Mouse (Mus musculus) testis, postnatal 10 days (tissue): Measurements from ENCODE around the gene Rnf19b.

Source experiments
- DNase-seq: peaks from one replicate; pipeline ENCODE4 v3.0.0; 2021; ENCODE audit warnings: low spot score

Rnf19b gene

DNA sequence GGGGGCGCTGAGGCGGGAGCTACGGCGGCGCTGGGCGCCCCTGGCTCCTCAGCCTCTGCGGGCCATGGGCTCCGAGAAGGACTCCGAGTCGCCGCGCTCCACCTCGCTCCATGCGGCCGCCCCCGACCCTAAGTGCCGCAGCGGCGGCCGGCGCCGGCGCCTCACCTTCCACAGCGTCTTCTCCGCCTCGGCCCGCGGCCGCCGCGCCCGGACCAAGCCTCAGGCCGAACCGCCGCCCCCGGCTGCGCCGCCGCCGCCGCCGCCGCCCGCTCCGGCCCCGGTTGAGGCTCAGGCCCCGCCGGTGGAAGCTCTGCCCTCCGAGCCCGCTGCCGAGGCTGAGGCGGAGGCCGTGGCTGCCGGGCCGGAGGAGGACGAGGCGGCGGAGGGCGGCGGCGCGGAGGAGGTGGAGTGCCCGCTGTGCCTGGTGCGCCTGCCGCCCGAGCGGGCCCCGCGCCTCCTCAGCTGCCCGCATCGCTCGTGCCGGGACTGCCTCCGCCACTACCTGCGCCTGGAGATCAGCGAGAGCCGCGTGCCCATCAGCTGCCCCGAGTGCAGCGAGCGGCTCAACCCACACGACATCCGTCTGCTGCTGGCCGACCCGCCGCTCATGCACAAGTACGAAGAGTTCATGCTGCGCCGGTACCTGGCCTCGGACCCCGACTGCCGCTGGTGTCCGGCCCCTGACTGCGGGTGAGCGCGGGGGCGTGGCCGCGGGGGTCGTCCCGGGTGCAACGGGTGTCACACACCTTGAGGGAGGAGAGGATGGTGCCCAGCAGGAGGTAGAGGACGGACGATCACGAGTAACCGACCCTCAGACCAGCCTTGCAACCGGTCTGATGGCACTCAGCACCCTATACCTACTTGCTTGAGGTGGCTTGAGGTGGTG lies at the start of gene Rnf19b:
TSS of gene Rnf19b (plus strand) at position 65 of the 886 bp plus-strand sequence.
- peak; percentile 72 for DNase-seq

GRCm38 (mm10) chr4:129008672-129009071 lies 49.4 kb upstream of the Rnf19b start:
- no peak for DNase-seq

GRCm38 (mm10) chr4:129009521-129009920 lies 48.5 kb upstream of the Rnf19b start:
- no peak for DNase-seq

- DNase-seq = no peak
These were observed 46.4 kb upstream of the Rnf19b start for GRCm38 (mm10) chr4:129011604-129012121.

DNA sequence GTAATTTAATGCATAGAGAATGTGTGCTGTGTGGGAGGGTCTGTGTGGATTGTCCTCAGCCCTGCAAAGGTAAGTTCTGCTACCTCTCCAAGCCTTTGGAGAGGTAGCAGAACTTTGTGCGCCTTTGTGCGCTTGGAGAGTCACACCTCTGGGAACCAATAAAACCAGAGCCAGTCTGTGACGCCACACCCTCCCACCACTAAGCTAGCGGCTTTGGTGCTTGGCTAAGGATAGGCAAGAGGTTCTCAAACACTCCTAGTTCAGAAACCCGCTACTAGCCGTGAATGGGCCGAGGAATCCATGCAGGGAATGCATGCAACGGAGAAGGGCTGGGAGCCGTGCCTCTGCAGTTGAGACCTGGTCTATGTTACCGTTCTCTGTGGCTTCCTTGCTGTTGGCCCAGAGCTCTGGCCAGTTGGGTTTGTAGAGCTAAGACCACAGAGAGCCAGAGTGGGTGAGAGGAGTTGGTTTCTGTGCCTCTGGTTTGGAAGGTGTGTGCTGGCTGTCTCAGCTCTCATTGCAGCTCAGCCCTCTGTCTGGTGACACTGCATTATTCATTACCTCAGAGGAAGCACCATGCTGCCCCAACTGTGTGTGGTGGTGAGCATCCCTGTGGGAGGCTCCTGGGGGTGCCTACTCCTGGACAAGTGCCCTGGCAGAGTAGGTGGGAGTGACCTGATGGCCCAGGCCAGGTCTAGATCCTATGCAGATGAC lies 44.8 kb upstream of the Rnf19b start:
- DNase-seq = no peak

- peak; percentile 78 for DNase-seq
These were observed 41.7 kb upstream of the Rnf19b start for GRCm38 (mm10) chr4:129016329-129016728.

DNA sequence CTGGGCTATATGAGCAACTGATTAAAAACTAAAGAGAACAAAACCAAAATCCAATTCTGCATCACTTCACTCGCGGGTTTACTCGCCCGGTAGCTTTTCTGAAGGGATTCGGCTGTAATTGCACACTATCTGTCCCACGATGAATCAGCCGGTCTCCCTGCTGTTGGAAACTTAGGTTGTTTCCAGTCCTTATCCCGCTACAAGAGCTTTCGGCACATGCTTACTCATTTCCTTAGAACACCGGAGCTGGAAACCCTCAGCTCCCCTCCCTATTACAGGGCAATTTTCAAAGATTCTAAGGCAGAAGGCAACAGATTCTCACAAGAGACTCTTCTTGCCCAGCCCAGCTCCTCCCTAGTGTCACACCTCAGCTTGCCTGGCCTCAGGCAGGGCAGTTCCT lies 40.9 kb upstream of the Rnf19b start:
- no peak for DNase-seq

DNA sequence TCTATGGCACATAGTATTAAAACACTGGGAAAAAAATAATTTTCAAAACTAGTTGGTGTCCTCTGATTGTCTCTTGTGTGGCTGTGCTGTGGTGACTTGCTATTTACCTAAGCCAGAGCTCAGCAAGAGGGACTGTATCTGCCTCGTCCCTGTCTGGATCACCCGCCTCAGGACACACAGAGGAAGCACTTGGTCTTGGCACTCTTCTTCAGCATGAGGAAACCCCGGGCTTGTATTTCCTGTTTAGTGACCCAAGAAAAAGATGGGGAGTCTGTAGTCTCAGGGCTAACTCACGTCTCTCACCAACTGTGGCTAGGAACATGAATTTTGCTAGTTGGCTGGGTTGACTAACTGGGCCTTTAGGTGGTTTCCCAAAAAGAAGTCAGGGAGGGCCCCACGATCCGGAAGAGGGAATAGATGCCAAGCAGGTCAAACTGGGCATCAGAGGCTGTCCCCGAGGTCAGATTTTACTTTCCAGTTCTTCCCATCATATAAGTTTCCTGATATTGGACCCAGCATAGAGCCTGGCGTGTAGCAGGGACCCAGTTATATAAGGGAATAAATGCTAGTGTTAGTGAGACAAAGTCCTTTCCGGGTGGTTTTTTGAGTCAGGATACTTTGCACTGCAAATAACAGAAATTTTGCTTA lies 39.2 kb upstream of the Rnf19b start:
- no peak for DNase-seq

- DNase-seq = no peak
These were observed 38.3 kb upstream of the Rnf19b start for GRCm38 (mm10) chr4:129019788-129020187.

DNA sequence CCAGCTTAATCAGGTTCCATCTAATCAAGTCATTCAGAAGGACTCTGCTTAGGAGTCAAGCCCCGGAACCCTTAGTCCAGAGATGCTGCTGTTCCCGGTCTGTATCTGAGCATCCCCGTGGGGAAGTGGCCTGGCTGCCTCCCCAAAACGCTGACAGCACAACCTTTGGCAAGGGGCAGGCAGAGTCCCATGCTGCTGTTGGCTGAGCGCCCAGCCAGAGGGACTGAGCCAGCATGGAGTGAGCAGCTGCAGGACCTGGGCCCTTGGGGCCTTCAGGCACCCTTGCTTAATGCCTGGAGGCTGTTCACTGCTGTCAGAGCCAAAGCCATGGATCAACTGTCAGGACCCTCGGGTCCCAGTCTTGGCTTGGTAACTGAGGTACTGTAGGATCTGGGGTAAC lies 37.6 kb upstream of the Rnf19b start:
- DNase-seq = peak; percentile 82

- no peak for DNase-seq
These were observed 36.6 kb upstream of the Rnf19b start for GRCm38 (mm10) chr4:129021426-129021825.

DNA sequence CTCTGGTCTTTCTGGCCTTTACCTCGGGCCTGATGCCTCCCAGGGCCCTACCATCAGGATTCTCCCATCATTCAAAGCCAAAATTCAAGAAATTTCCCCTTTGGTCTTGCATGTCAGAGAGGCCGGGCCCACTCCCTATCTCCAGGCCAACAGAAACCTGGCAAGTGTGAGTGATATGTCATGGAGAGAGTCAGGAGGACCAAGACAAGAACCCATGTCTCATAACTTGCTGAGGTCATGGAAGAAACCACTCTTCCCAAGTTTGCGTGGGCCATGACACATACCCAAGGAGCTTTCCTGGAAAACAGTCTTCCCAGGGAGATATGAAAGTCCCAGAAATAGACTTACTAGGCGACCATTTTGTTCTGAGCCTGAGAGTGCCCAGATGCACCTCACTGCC lies 36.2 kb upstream of the Rnf19b start:
- DNase-seq = no peak

DNA sequence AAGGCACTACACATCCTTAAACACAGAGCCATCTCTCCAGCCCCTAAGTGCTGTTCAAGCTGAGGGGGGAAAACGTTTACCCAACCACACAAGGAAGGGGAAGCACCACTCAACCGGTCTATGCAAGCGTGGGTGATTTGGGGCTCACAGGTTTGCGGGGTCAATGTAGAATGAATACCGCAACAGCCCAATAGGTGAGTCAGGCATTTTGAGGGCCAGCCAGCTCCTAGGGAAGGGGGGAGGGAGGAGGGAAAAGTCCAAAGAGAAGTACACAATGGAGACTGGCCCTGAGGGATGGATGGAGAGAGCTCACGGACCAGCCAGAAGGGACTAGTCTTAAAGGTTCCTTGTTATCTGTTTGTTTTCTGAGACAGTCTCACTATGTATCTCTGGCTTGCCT lies 34.2 kb upstream of the Rnf19b start:
- DNase-seq = no peak

DNA sequence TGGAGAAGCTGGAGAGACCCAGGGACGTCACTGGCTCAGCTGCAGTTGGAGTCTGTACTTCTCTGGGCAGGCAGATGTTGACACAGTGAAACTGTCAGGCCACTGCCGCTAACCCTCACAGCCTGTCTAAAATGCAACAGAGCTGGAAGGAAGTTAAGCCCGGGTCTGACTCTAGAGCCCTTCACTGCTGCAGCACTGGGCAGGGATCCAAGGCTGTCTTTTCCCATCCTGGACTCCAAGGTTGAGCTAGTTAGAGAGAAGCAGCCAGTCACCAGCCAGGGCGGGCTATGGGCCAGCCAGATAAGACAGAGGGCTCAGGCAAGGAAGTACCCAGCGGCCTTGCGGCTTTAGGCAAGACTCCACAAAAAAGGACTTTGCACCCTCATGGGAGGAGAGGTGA lies 33.3 kb upstream of the Rnf19b start:
- DNase-seq = peak; percentile 91

DNA sequence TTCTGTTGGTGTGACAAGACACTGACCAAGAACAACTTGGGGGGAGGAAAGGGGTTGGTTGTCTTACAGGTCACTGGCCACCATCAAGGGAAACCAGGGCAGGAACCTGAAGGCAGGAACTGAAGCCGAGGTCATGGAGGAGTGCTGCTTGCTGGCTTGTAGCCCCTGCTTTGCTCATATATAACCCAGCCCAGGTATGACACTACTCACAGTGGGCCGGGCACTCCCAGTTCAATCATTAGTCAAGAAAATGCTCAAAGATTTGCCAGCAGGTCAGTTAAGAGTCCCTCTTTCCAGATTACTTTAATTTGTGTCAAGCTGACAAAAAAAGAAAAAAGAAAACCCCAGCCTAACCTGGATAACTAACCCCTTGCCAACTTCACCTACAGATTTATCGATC lies 32.4 kb upstream of the Rnf19b start:
- DNase-seq = no peak

DNA sequence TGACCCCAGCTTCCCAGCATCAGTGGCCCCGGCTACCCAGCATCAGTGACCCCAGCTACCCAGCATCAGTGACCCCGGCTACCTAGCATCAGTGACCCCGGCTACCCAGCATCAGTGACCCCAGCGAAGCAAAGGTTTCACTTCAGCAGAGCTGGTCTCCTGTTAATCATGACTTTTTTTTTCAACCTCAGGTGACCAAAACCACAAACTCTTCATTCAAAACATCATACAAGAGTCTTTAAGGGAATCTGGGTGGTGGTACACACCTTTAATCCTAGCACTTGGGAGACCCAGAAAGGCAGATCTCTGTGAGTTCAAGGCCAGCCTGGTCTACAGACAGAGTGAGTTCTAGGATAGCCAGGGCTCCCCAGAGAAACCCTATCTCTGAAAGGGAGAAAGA lies 27.3 kb upstream of the Rnf19b start:
- no peak for DNase-seq

GRCm38 (mm10) chr4:129031408-129031965 lies 26.6 kb upstream of the Rnf19b start:
- no peak for DNase-seq

- no peak for DNase-seq
These were observed 25.7 kb upstream of the Rnf19b start for GRCm38 (mm10) chr4:129032133-129032962.

DNA sequence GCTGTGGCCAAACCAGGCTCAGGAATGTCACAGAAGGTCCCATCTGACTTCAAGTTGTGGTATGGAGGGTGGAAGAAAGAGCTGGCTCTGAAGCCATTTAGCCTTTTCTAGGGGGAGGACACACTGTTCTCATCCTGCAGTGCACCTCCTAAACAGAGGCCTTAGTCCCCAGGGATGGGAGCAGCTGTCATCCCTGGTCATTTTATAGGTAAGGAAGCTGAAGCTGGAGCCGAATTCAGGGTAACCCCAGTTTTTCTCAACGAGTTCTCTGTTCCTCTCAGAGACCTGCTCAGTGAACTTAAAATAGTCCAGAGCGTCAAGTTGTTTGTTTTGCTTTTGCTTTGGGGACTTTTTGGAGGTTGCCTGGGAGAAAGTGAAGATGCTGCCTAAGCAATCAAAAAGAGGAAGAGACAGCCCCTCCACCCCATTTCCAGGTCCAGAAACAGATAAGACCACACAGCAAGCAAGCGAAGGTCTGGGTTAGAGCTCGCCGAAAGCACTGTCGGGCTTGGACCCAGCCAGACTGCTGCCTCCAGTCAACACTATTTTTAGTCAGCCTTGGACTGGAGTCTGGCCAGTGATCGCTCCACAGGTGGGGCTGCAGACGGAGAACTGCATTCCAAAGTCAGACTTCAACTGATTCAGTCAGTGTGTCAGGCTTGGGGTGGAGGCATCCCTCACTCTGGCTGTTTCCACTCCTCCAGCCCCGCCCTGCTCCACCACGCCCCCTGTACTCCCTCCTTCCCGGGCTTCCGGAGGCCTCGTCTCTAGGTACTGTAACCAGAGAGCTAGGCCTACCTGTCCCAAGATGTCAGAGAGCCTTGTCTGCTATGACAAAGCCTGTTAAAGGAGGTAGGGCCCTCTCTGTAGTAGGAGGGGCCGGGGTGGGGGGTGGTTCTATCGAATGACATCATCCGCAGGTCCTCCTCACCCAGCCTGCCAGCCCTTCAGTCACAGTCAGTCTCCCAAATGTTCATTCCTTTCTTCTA lies 24.8 kb upstream of the Rnf19b start:
- DNase-seq = peak; percentile 76

DNA sequence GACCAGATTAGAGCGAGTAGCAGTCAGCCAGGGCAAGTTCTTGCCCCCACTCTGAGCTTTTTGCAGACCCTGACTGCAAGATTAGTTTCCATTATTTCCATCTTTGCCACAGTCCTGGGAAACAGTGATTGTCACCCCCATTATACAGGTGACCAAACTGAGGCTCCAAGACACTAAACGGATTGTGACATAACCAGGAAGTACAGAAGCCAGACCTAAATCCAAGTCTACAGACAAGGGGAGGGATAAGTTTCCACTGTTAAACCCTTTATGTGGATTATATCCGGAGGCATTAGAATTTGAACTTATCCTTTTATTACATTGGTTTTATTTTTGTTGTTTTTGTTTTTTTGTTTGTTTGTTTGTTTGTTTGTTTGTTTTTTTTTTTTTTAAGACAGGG lies 23.8 kb upstream of the Rnf19b start:
- no peak for DNase-seq
